Mouse (Mus musculus) ES-E14 (cell line): ENCODE measurements around the gene Naxd. TPM values are rescaled to one million over a fixed set of nuclear protein-coding genes. Genes with fewer than 3 reads are reported as not detected.

Experiments used
- DNase-seq: peaks from one replicate; pipeline ENCODE4 v3.0.0-alpha.2; 2013; ENCODE audit warnings: low read depth, low spot score
- H3K27ac ChIP-seq: 2 replicates; pipeline ENCODE4 v1.5.1; 2012; ENCODE audit warnings: low read depth, mild to moderate bottlenecking, low read length, moderate library complexity, mixed read lengths; ENCODE audit not compliant: poor library complexity, insufficient read depth, severe bottlenecking
- H3K36me3 ChIP-seq: 2 replicates; pipeline ENCODE4 v1.6.1; 2012; ENCODE audit warnings: mild to moderate bottlenecking, low read length, moderate library complexity, mixed read lengths; ENCODE audit not compliant: control insufficient read depth, poor library complexity, insufficient read depth, severe bottlenecking
- H3K4me1 ChIP-seq, 2 experiments: fragments of 150-350 bp in 1 of 2; sonication (generic) in 1 of 2; 2 replicates each; pipeline ENCODE4 v1.6.1; 2012; ENCODE audit warnings: low read length in 2 of 2, mild to moderate bottlenecking in 1 of 2, mixed read lengths in 1 of 2; ENCODE audit not compliant: control insufficient read depth in 2 of 2, insufficient read depth in 2 of 2, poor library complexity in 1 of 2
- H3K4me3 ChIP-seq, 2 experiments: fragments of 150-350 bp in 1 of 2; sonication (generic) in 1 of 2; 2 replicates each; pipeline ENCODE4 v1.5.1; 2012; ENCODE audit warnings: low read length in 2 of 2, low read depth in 1 of 2, mild to moderate bottlenecking in 1 of 2, mixed read lengths in 1 of 2; ENCODE audit not compliant: insufficient read depth in 1 of 2, poor library complexity in 1 of 2, severe bottlenecking in 1 of 2
- H3K9ac ChIP-seq: 2 replicates; pipeline ENCODE4 v1.6.1; 2012; ENCODE audit warnings: low read depth, mild to moderate bottlenecking, low read length, mixed read lengths; ENCODE audit not compliant: poor library complexity, insufficient read depth, severe bottlenecking
- H3K9me3 ChIP-seq: fragments of 150-350 bp; sonication (generic); 2 replicates; pipeline ENCODE4 v1.6.1; 2012; ENCODE audit warnings: low read depth, mild to moderate bottlenecking, low read length; ENCODE audit not compliant: control insufficient read depth, insufficient read depth
- CHD2 ChIP-seq: IDR thresholded peaks from 2 replicates; pipeline ENCODE4 v1.6.1; 2014; ENCODE audit warnings: mild to moderate bottlenecking, low read depth, low read length, inconsistent platforms
- HCFC1 ChIP-seq: IDR thresholded peaks from 2 replicates; pipeline ENCODE4 v1.6.1; 2012; ENCODE audit warnings: low read length, inconsistent platforms, borderline replicate concordance; ENCODE audit not compliant: insufficient read depth
- MAFK ChIP-seq: IDR thresholded peaks from 2 replicates; pipeline ENCODE4 v1.6.1; 2014; ENCODE audit warnings: mild to moderate bottlenecking, low read depth, low read length, inconsistent platforms; ENCODE audit not compliant: insufficient read depth
- ZC3H11A ChIP-seq: IDR thresholded peaks from 2 replicates; pipeline ENCODE4 v1.6.1; 2012; ENCODE audit warnings: low read depth, mild to moderate bottlenecking, inconsistent platforms, low read length, borderline replicate concordance
- ZNF384 ChIP-seq: IDR thresholded peaks from 2 replicates; pipeline ENCODE4 v1.6.1; 2012; ENCODE audit warnings: low read depth, low read length, inconsistent platforms
- in situ Hi-C, 2 experiments: fragments of 600-800 bp; cut with MboI; formaldehyde crosslinking; loops; one replicate each; pipeline ENCODE4 v1.15.1; 2025; ENCODE audit warnings: low sequenced_read_pairs in 2 of 2, inconsistent platforms in 1 of 2; ENCODE audit not compliant: unreplicated experiment in 2 of 2
- total RNA-seq: library from RNA; depleted of rRNA; stranded (reverse); fragments of 300-350 nt; gene quantifications from 2 replicates; pipeline ENCODE4 v1.2.3, GENCODE M21; 2012

Gene Naxd
- total RNA-seq, 1 experiment, result 42.7 TPM

DNA sequence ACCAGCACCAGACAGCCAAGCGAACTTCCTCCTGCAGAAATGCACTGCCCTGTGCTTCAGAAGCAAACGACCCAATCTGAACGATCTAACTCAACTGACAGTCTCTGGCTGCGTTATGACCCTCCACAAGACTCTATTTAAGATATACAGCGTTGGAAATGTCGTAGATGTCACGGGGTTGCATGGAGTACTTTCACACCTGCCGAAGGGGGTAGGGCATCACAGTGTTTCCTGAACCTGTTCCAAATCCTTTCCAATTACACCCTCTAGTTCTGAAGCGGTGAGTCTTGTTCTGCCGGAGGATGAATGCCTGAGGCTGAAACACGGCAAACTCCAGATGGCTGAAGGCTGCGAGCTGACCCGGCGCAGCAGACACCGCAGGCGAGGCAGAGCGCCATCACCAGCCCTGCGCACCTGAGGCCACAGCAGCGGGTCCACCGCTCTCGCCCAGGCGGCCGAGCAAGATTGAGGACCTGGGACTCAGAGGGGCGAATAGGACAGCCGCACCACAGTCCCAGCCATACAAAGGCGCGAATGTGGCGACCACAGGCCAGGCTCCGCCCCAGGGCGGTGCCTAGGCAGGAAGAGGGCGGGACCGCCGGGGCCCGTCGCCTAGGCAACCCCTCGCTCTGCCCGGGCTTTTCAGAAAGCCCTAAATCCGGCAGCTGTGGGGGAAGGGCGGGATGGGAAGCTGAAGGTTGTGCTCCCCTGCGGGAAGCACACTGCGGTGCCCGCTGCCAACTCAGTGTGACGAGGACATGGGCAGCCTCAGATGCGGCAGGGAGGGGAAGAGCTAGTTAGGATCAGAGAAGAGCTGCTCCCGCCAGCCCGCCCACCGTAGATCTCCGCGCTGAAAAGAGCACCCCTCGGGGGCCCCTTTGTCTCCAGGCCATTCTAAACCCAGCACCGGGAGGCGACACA, 57.8 kb downstream of the Naxd start, which contains the start of gene Ing1:
Ing1 (plus strand) TSS at position 773 of the 921 bp plus-strand sequence.
- in situ Hi-C loops, result loop anchor here in 1 of 2 experiments (10.0 kb wide), 1 partner anchor 150 kb away; the partner anchor contains the start of gene 1700016D06Rik
- H3K4me3 ChIP-seq, result peak within 1 kb of the TSS; percentile 78 to 92
- peak; percentile 88 for DNase-seq
- H3K27ac ChIP-seq, result peak within 1 kb of the TSS; percentile 92
- H3K36me3 ChIP-seq, result no peaks in the 10 kb centered on the region
- peaks cover 3 to 7% of the 10 kb centered on the region in 2 experiments; a peak in 1 of 4 replicates for H3K4me1 ChIP-seq
- H3K9me3 ChIP-seq, result no peaks in the 10 kb centered on the region
- H3K9ac ChIP-seq, result peak within 1 kb of the TSS; percentile 86
- TF ChIP-seq ZC3H11A (no peak), CHD2 (peak; percentile 65; the same call in 1 of the 2 replicates)

DNA sequence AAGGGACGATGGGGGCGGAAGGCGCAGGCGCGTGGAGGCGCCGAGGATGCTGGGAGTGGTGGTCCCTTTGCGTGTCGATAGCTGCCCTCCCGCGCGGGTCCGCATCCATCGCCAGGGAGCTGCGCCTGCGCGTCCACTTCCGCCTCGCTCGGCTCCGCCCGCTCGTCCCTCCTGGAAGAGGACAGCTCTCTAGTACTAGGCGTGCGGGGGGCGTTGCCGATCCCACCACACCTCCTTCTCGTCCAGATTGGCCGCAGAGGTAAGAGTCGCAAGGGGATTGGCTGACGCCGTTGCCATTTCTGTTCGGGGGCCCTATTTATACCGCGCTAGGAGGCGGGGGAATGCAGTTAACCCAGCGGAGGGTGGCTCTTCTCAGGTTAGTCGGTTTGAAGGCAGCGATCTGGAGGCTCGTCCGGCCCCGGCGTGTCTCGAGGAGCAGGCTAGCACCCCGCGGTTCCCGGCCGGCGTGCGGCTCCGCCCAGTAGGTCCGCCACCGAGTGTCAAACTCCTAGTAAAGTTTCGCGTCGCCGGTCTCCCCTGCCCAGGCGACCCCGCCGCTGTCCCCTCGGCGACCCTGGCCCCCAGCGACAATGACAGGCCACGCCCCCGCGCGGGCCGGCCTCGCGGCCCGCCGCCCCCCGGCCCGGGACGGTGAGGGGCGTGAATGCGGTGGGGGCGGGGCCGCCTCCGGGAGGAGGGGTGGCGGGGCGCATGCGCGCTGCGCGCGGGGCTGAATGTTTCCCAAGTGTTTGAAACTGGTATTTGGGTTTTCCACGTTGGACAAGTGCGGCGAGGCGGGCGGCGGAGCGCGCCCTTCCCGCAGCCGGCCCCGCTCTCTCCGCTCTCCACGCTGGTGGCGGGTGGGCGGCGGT, 58.6 kb downstream of the Naxd start:
- Histone ChIP-seq H3K36me3 (no peaks in the 10 kb centered on the region), H3K9ac (peak overlapping the region; percentile 86), H3K27ac (peak overlapping the region; percentile 92), H3K4me3 (peak overlapping the region; percentile 78 to 92), H3K9me3 (no peaks in the 10 kb centered on the region), H3K4me1 (peaks cover 3 to 7% of the 10 kb centered on the region in 2 experiments; a peak in 1 of 4 replicates)
- DNase-seq, result peak; percentile 99
- in situ Hi-C loops, result loop anchor here in 1 of 2 experiments (10.0 kb wide), 1 partner anchor 149 kb away; the partner anchor contains the start of gene 1700016D06Rik
- TF ChIP-seq ZC3H11A, result no peak
- TF ChIP-seq HCFC1, result peak; percentile 83
- TF ChIP-seq CHD2, result 0 out of 2 replicates have a peak, but pooled peaks have one; percentile 48
- TF ChIP-seq MAFK, result no peak

DNA sequence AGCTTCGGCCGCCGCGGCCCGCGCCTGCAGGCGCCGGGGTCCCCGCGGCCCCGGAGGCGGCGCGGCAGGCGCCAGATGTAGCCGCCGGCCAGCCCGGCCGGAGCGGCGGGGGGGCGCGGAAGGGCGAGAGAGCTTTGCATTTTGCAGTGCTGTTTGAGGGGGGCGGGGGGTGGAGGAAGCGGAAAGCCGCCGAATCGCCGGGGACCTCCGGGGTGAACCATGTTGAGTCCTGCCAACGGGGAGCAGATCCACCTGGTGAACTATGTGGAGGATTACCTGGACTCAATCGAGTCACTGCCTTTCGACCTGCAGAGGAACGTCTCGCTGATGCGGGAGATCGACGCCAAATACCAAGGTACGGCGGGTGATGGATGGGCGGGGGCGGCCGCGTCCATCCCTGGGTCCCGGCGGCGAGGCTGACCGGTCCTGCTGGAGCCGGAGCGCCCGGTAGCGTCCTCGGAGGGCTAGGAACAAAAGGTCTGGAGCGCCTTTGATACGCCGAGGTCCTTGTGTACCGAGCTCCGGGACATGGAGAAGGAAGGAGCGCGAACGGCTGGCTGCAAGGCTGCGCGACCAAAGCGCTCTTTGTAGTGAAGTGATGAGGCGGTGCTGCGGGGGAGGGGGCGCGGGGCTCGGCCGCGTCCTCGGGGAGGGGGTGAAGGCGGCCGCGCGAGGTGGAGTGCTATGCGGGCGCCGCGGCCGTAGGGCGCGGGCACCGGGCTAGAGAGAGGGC, 59.6 kb downstream of the Naxd start:
- Histone ChIP-seq H3K9me3 (no peaks in the 10 kb centered on the region), H3K27ac (peak overlapping the region; percentile 85), H3K36me3 (peaks cover 8% of the 10 kb centered on the region), H3K4me3 (peak overlapping the region; percentile 78 to 92), H3K4me1 (peaks cover 6 to 7% of the 10 kb centered on the region in 2 experiments; a peak in 1 of 4 replicates), H3K9ac (peak overlapping the region; percentile 84)
- TF ChIP-seq MAFK (no peak), HCFC1 (no peak), ZNF384 (no peak), ZC3H11A (no peak), CHD2 (no peak)
- in situ Hi-C loops, result loop anchor here in 1 of 2 experiments (10.0 kb wide), 1 partner anchor 148 kb away; the partner anchor contains the start of gene 1700016D06Rik
- no peak for DNase-seq

DNA sequence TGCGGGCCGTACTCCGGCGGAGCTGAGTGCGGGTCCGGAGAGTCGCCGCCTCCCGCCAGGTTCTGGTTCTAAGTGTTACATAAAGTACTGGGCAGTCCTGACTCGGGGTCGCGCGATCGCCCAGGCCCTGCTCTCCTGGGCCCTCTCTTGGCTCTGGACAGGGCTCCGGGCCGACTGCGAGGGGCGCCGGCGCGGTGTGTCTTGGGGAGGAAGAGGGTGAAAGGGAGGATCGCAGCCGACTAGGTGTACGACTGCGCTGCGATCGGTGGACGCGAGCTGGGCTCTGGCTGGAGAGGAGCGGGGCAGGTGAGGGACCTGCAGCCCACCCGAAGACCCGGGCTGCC, 60.1 kb downstream of the Naxd start:
- in situ Hi-C loops, result loop anchor here in 1 of 2 experiments (10.0 kb wide), 1 partner anchor 147 kb away; the partner anchor contains the start of gene 1700016D06Rik
- Histone ChIP-seq H3K36me3 (peaks cover 11% of the 10 kb centered on the region), H3K27ac (peak overlapping the region; percentile 85), H3K4me1 (peaks cover 6 to 7% of the 10 kb centered on the region in 2 experiments; a peak in 1 of 4 replicates), H3K9ac (peak overlapping the region; percentile 84), H3K9me3 (no peaks in the 10 kb centered on the region), H3K4me3 (peak overlapping the region; percentile 78 to 92)
- DNase-seq, result no peak
- no peak for TF ChIP-seq ZC3H11A
- TF ChIP-seq CHD2, result no peak
- no peak for TF ChIP-seq HCFC1
- no peak for TF ChIP-seq MAFK
- TF ChIP-seq ZNF384, result no peak
